Mouse (Mus musculus) liver, embryonic 14.5 days (tissue): Measurements from ENCODE around the gene Brms1.

ENCODE experiments used
- CTCF ChIP-seq: IDR thresholded peaks from 2 replicates; pipeline ENCODE4 v1.5.1; 2016; ENCODE audit warnings: antibody characterized with exemption, low read depth, control low read depth
- EP300 ChIP-seq: IDR thresholded peaks from 2 replicates; pipeline ENCODE4 v1.6.1; 2016; ENCODE audit warnings: antibody characterized with exemption, low read depth

GRCm38 (mm10) chr19:5084834-5085144 is 43.6 kb downstream of the Brms1 start:
- TF ChIP-seq CTCF (no peak), EP300 (no peak)
